Mouse (Mus musculus) T-helper 1 cell (primary cell): ENCODE measurements at regions not wholly inside any gene's neighbourhood (a gene's known extent, or its start where the extent isn't known, plus 50 kb on each side); places are given as distances from the start of the nearest gene placed in this dataset.
"Not testable (repeated sequence)": the region's sequence is repeated elsewhere in the genome, so short reads cannot be mapped to it uniquely, and the experiment has no call there.

Experiments used
- in situ Hi-C: fragments of 300-600 bp; cut with MboI, MseI; formaldehyde crosslinking; loops from one replicate; pipeline ENCODE4 v1.15.1; 2025; ENCODE audit warnings: high pct_unique_total_duplicates

GRCm38 (mm10) chr7:96061599-96061998 is 109.4 kb upstream of the Tenm4 start:
- in situ Hi-C loops = not testable (repeated sequence)

GRCm38 (mm10) chr7:96078511-96078910 is 92.5 kb upstream of the Tenm4 start:
- in situ Hi-C loops = no loop called here

- in situ Hi-C loops = no loop called here
Measured at GRCm38 (mm10) chr7:96081676-96082075, 89.4 kb upstream of the Tenm4 start.

GRCm38 (mm10) chr7:96095185-96095584 is 75.9 kb upstream of the Tenm4 start:
- in situ Hi-C loops = no loop called here

- in situ Hi-C loops = no loop called here
Measured at GRCm38 (mm10) chr7:96095752-96096151, 75.3 kb upstream of the Tenm4 start.

- in situ Hi-C loops = no loop called here
Measured at GRCm38 (mm10) chr7:96098686-96099376, 72.2 kb upstream of the Tenm4 start.

- in situ Hi-C loops = loop anchor here (10.0 kb wide), 1 partner anchor 798 kb away; no protein-coding TSS in a partner anchor
Measured at GRCm38 (mm10) chr7:96102727-96103126, 68.3 kb upstream of the Tenm4 start.

- in situ Hi-C loops = loop anchor here (10.0 kb wide), 1 partner anchor 804 kb away; no protein-coding TSS in a partner anchor
Measured at GRCm38 (mm10) chr7:96108768-96109167, 62.3 kb upstream of the Tenm4 start.

- in situ Hi-C loops = no loop called here
Measured at GRCm38 (mm10) chr7:96120142-96120541, 50.9 kb upstream of the Tenm4 start.
